Mouse (Mus musculus): ENCODE results near the gene Gria1.

DNA sequence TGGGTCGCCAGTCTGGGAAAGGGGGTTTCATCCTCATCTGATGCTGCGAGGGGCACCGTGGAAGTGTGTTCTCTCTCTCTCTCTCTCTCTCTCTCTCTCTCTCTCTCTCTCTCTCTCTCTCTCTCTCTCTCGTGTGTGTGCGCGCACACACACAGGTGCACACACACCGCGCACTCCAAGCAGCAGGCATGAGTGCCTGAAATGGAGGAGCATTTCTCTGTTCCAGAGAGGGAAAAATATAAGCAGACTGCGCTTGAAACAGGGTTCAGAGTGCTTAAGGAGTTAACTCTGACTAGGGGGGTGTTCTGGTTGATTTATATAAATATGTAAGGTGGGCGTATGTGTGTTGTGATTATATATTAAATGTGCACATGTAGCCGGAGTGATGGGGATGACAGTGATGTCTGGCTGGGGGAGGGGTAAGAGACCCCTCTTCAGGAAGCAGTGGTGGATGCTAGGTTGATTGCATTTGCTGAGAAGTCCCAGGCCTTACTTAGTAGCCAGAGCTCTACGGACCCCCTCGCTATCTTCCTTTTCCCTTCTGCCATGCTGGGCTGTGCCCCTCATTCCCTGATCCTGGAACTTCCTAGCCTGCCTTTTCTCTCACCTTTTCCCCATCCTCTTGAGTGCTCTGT lies 1.2 kb downstream of the Gria1 start:
- TF ChIP-seq ZC3H11A (IDR thresholded peaks at IDR 0.05; ENCODE audit: borderline replicate concordance, low read depth, low read length) (no peak), ZNF384 (IDR thresholded peaks at IDR 0.05; ENCODE audit: low read depth, low read length) (no peak)

Measured in ES-E14 (cell line).